Mouse (Mus musculus) myocyte (in vitro differentiated cells): ENCODE measurements around the gene Gm11541.

Experiments used
- CEBPB ChIP-seq: IDR thresholded peaks from 2 replicates; pipeline ENCODE4 v1.6.1; 2011; ENCODE audit warnings: mild to moderate bottlenecking, moderate library complexity; ENCODE audit not compliant: poor library complexity, insufficient read depth, severe bottlenecking
- E2F4 ChIP-seq: IDR thresholded peaks from one replicate; pipeline ENCODE4 v1.6.1; 2011; ENCODE audit warnings: mild to moderate bottlenecking, control low read depth, moderate library complexity; ENCODE audit not compliant: insufficient read depth
- MAX ChIP-seq: IDR thresholded peaks from one replicate; pipeline ENCODE4 v1.6.1; 2011; ENCODE audit warnings: low read depth, mild to moderate bottlenecking, control low read depth
- MYOD1 ChIP-seq, 3 experiments: IDR thresholded peaks; one replicate each; pipeline ENCODE4 v1.6.1; 2011; ENCODE audit warnings: control low read depth in 2 of 3, low read depth in 2 of 3, mild to moderate bottlenecking in 2 of 3, moderate library complexity in 1 of 3; ENCODE audit not compliant: insufficient read length in 2 of 3, control insufficient read depth in 1 of 3
- MYOG ChIP-seq, 3 experiments: IDR thresholded peaks; one replicate each; pipeline ENCODE4 v1.6.1; 2011; ENCODE audit warnings: control low read depth in 2 of 3, low read depth in 2 of 3, mild to moderate bottlenecking in 2 of 3; ENCODE audit not compliant: insufficient read length in 2 of 3, control insufficient read depth in 1 of 3, insufficient read depth in 1 of 3
- POLR2A ChIP-seq: IDR thresholded peaks from one replicate; pipeline ENCODE4 v1.6.1; 2011; ENCODE audit warnings: low read depth, mild to moderate bottlenecking, control low read depth, moderate library complexity; ENCODE audit not compliant: insufficient read length
- SRF ChIP-seq: IDR thresholded peaks from one replicate; pipeline ENCODE4 v1.6.1; 2011; ENCODE audit warnings: low read depth; ENCODE audit not compliant: control insufficient read depth, insufficient read length
- USF1 ChIP-seq: IDR thresholded peaks from one replicate; pipeline ENCODE4 v1.6.1; 2011; ENCODE audit warnings: low read depth, mild to moderate bottlenecking, control low read depth, moderate library complexity

DNA sequence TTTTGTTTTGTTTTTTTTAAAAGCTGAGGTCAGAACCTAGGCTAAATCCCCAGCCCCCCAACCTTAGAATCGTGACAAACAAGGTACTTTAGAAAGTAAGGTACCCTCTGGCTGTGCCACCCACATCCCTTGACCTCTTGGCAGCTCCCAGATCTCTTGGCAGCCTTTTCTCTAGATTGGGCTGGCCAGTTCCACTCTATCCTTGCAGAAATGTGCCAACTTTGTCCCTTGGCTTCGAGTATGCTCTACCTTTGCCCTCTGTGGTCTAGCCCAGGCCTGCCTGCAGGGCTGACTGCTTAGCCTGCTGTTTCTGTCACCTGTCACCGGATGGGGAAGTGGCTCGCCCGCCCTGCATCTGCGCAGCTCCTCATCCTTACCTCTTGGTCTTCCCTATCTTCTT lies 39.0 kb downstream of the Gm11541 start:
- TF ChIP-seq POLR2A: no peak
- no peak for TF ChIP-seq SRF
- TF ChIP-seq USF1: no peak
- no peak for TF ChIP-seq MYOG (IDR thresholded peaks at IDR 0.05; ENCODE audit: control insufficient read depth in 1 of 3, insufficient read depth in 1 of 3, insufficient read length in 2 of 3, low read depth in 2 of 3)
- no peak for TF ChIP-seq MYOD1 (IDR thresholded peaks at IDR 0.05; ENCODE audit: control insufficient read depth in 1 of 3, insufficient read length in 2 of 3, low read depth in 2 of 3)
- no peak for TF ChIP-seq MAX
- TF ChIP-seq E2F4: no peak
- no peak for TF ChIP-seq CEBPB
